Mouse (Mus musculus) thymus, adult 18-20 months (tissue): ENCODE measurements around the gene 9230104L09Rik.

Source experiments
- DNase-seq, 2 experiments: peaks; one replicate each; pipeline ENCODE4 v3.0.0; 2022; ENCODE audit warnings: mixed read lengths in 2 of 2

The 9230104L09Rik gene

GRCm38 (mm10) chr2:148864966-148865365, at the start of gene 9230104L09Rik:
Gene 9230104L09Rik (minus strand): TSS chr2:148865038.
- no peak for DNase-seq

- DNase-seq, result peak; percentile 8 to 11
Observed at GRCm38 (mm10) chr2:148902286-148902685, 37.4 kb upstream of the 9230104L09Rik start.

DNA sequence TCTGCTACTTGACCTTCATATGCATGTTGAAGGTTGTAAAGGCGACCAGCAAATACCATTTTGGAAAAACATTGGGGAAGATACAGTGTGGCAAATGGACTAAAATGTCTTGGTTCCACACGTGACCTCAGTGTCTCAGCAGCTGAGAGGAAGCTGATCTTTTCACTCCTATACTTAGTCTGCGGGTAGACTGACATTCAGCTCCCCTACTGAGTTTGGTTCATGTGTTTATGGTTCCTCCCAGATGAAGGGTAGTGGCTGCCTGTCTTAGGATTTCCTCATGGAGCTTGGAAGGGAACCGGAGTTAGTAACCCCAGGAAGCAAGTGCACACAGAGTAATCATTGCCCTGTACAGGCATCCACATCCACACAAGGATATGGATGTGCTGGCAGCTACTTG, 35.5 kb upstream of the 9230104L09Rik start:
- DNase-seq, result no peak

- no peak for DNase-seq
Observed at GRCm38 (mm10) chr2:148896219-148896618, 31.4 kb upstream of the 9230104L09Rik start.

- DNase-seq, result no peak
Observed at GRCm38 (mm10) chr2:148893107-148893506, 28.3 kb upstream of the 9230104L09Rik start.

DNA sequence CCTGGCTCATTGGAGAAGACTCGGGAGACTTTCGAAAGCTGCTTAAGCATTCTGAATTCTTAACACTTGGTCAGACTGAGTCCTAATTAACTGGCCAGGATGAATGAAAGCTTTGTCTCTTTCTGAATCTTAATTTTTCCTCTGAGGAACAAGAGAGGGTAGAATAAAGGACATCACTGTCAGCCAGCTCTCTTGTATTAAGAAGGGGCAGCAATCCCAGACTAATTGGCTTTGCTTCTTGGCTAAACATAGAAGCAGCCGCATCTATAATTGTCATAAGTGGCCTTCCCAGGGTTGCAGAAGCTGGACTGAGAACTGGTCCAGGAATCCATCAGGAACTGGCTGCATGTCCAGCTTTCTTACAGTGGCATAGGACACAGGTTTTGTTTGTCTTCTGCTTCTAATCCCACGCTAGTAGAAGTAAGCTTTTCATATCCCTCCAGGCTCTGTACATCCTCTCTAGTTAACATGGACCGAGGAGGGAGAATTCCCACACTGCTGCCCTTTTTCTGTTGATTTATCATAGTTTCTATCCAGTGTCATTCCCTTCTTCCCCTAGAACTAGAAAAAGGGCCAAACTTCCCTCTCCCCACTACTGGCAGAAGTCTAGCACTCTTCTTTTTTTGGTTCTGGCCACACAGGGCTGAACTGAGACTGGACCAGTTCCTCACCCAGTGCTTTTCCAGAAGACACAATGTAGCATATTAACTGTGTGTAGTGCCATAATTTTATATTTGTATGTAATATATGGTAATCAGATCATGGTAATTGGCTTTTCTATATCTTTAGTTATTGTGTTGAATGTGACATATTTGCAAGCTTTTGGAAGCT, 25.4 kb upstream of the 9230104L09Rik start:
- DNase-seq, result no peak

DNA sequence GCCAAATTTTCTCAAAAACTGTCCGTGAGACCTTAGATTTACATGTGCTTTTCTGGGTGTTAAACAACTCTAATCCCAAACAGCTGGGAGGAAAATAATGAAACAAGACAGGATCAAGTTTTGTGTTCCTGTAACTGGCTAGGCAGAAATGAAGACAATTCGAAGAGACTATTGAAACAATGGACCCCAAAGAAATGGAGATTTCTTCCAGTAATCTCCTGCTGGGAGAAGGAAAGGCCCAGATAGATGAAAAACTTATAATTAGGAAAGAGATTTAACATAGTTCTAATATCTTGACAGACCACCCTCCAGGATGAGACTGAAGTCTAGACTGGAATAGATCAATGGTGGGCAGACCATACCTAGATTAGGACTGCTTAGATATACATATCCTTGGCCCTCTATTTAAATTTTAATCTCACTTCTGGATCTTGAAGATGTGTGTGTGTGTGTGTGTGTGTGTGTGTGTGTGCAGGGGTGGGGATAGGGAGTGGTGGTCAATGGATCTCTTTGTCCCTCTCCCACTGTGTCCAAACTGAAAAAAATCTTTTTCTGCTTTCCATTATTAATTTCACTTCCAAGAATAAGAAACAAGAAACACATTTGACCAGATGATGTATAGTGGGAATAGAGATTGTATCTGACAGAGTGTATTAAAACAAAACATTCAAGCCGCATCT, 24.6 kb upstream of the 9230104L09Rik start:
- no peak for DNase-seq

GRCm38 (mm10) chr2:148888872-148889271, 24.0 kb upstream of the 9230104L09Rik start:
- DNase-seq, result no peak

GRCm38 (mm10) chr2:148884738-148885137, 19.9 kb upstream of the 9230104L09Rik start:
- DNase-seq, result no peak

GRCm38 (mm10) chr2:148879199-148879598, 14.4 kb upstream of the 9230104L09Rik start:
- no peak for DNase-seq

DNA sequence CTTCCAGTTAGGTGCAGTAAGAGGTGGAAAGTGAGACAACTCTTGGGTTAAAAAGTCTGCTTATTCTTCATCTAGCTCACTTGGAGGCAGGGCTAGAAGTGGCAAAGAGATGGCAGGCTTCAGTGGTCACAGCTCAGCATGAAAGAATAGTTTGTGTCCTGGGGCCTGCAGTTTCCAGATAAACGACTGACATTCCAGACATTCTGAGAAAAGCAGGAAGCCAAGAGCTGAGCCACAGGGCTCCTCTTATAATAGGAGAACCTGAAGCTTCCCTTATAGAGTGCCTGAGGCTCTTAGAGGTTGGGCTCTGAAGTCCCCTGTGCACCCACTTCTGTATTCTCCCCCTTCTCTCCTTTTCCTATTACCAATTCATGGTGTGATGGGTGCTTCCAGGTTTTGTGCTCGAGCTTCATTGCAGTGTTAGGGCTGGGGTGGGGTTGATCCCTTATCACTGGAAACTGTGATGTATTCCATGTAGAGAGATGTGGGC, 13.8 kb upstream of the 9230104L09Rik start:
- DNase-seq, result no peak

- no peak for DNase-seq
Observed at GRCm38 (mm10) chr2:148877016-148877770, 12.4 kb upstream of the 9230104L09Rik start.

GRCm38 (mm10) chr2:148875335-148875811, 10.5 kb upstream of the 9230104L09Rik start, which contains the start of gene Cst3:
Gene Cst3 (minus strand): TSS chr2:148875692.
- DNase-seq, result peak; percentile 84 to 87

DNA sequence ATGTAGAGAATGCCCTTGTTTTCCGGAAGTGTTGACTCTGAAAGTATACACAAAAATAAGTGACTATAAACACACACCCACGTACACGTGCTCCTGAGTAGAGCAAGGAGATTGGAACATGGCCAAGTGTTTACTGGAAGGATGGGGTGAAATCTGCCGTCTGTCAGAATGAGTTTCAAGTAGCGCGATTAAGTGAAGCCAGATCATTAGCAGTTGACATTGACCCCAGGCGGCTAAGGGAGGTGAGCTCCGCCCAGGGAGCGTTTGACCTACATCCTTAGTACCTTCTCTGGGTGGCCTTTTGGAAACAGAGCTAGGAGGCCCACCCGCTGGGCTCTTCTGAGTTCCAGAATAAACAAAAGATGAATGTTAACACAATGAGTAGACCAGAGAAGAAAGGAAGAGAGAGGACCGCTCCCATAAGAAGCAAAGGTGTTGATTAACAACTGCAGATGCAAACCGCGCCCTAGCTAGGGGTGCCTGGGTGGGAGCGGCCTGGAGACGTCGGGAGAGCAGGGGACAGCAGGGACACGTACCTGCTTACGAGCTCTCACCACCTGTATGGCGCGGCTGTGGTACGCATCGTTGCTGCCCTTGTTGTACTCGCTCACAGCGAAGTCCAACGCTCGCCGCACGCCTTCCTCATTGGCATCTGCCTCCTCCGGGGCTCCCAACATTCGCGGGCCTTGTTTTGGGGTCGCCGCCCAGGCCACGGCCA, 9.9 kb upstream of the 9230104L09Rik start:
- DNase-seq, result no peak

DNA sequence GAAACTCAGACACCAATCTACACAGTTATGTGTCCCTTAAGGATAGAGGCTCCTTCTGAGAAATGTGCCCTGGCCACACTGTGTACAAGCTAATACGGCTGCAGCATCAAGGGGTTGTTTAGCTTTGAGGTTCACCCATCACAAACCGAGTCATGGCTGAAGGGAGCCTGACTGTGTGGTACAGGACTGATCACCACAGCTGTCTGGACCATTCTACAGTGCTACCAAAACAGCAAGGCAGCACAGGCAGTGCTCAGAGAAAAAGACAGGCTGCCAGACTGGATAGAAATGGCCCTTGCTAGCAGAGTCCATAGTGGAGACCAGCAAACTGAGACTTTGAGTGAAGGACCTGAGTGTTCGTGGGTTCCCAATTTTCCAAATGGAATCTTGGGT, 9.4 kb upstream of the 9230104L09Rik start:
- no peak for DNase-seq

DNA sequence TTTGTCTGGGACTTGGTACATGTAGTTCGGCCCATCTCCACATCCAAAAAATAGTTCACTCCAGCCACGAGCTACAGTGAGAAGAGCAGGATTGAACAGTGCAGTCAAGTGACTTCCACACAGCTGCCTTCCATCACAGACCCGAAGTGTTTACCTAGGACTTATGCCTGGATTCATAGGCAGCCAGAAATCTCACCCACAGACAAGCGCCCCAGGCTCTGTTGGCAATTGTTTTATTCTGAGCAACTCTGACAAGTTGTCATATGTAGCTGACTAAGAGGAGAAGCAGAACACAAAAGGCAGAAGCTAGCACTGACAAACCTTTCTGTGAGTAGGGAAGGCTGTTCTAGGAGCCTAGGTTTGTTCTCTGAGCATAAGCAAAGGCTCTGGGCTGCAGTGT, 8.0 kb upstream of the 9230104L09Rik start:
- DNase-seq, result no peak

GRCm38 (mm10) chr2:148870526-148870925, 5.7 kb upstream of the 9230104L09Rik start:
- no peak for DNase-seq

- no peak for DNase-seq
Observed at GRCm38 (mm10) chr2:148868959-148869358, 4.1 kb upstream of the 9230104L09Rik start.

DNA sequence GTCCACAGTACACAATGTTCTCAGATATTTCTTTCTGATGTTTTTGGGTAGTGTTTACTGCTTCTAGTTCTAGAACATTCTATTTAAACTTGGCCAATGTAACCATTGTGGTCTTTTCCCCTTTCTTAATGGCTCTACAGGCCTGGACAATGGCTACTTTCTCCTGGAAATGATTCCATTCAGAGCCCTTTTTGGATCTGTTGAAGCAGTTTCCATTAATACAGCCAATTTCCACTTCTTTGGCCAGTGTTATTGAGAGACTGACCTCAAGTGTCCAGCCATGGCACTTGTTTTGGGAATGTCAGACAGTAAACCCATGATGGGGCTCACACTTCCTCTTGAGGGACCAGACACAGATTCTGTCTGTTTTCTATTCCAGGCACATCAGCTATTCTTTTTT, 3.1 kb downstream of the 9230104L09Rik start:
- no peak for DNase-seq

DNA sequence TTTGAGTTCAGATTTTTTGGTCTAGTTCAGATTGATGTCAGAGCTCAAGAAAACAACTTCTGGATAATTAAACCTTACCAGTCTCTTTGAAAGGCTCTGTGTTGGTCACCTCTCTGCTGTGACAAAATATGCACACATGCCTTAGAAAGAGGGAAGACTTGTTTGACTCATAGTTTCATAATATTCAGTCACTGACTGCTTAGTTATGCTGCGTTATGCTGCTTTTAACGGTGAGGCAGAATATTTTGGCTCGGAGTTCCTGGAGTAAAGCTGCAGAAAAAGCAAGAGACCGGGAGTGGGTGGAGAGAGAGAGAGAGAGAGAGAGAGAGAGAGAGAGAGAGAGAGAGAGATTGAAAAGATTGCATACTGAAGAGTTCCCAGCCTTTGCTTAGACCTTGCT, 3.8 kb downstream of the 9230104L09Rik start:
- no peak for DNase-seq

GRCm38 (mm10) chr2:148857506-148857905, 7.3 kb downstream of the 9230104L09Rik start:
- DNase-seq, result no peak
